Mouse (Mus musculus): Measurements from ENCODE around the gene Apol6. TPM values are rescaled to one million over a fixed set of nuclear protein-coding genes. Genes with fewer than 3 reads are reported as not detected.

Gene Apol6
- total and polyA plus RNA-seq, 3 experiments, result not detected

- H3K9me3 ChIP-seq (replicated peaks; ENCODE audit: low read length), result no peaks in the 10 kb centered on the region
- H3K9ac ChIP-seq (ENCODE audit: insufficient read depth, low read depth), result no peak overlapping the region
- no peaks in the 10 kb centered on the region for H3K79me2 ChIP-seq (replicated peaks; ENCODE audit: control insufficient read depth, extremely low read depth, insufficient read depth, poor library complexity, severe bottlenecking)
- H3K4me3 ChIP-seq (replicated peaks in 1 of 3; ENCODE audit: low read depth in 2 of 3, low read length in 2 of 3, poor library complexity in 1 of 3), result no peak overlapping the region
- no peaks in the 10 kb centered on the region for H3K4me1 ChIP-seq (ENCODE audit: control insufficient read depth in 1 of 2, insufficient read depth in 2 of 2)
- H3K4me2 ChIP-seq (ENCODE audit: insufficient read depth, low read depth, poor library complexity, severe bottlenecking), result no peak overlapping the region
- no peak for TF ChIP-seq UBTF (IDR thresholded peaks at IDR 0.05; ENCODE audit: low read depth, low read length)
- TF ChIP-seq SIN3A (IDR thresholded peaks at IDR 0.05; ENCODE audit: low read length), result no peak
- no peak for TF ChIP-seq BHLHE40 (IDR thresholded peaks at IDR 0.05; ENCODE audit: low read depth, low read length)
- no peak for TF ChIP-seq NRF1 (IDR thresholded peaks at IDR 0.05; ENCODE audit: low read depth, low read length)
- TF ChIP-seq CTCF (conservative IDR thresholded peaks at IDR 0.05 in 1 of 2, IDR thresholded peaks at IDR 0.05 in 1 of 2; ENCODE audit: low read depth in 2 of 2, low read length in 2 of 2), result peak; percentile 79 to 82
- peak; percentile 53 for TF ChIP-seq SMC3 (IDR thresholded peaks at IDR 0.05; ENCODE audit: low read depth, low read length)
- TF ChIP-seq RAD21 (IDR thresholded peaks at IDR 0.05; ENCODE audit: low read depth, low read length), result peak; percentile 51
- no peak for TF ChIP-seq MXI1 (IDR thresholded peaks at IDR 0.05; ENCODE audit: low read depth, low read length)
- no peak for TF ChIP-seq MEF2A (IDR thresholded peaks at IDR 0.05; ENCODE audit: borderline replicate concordance, low read depth, low read length)
- dilution Hi-C loops (cut with MboI; ENCODE audit: extremely low pct_ligation_motif_present, extremely low pct_unique_long_range_greater_than_20kb, low sequenced_read_pairs) (no loop called here), in situ Hi-C loops (cut with MboI; ENCODE audit: low pct_ligation_motif_present, low pct_unique_long_range_greater_than_20kb, low sequenced_read_pairs) (no loop called here)
- H3K27ac ChIP-seq (ENCODE audit: insufficient read depth, low read depth), result no peak overlapping the region
- peak; percentile 34 for DNase-seq (ENCODE audit: extremely low read depth)
- peaks cover 85% of the 10 kb centered on the region for H3K27me3 ChIP-seq (replicated peaks)
- no peaks in the 10 kb centered on the region for H3K36me3 ChIP-seq (replicated peaks in 1 of 2; ENCODE audit: control insufficient read depth in 1 of 2, insufficient read depth in 1 of 2, low read length in 1 of 2)
These were observed 15.1 kb upstream of the Apol6 start for GRCm38 (mm10) chr15:77029331-77029991.

DNA sequence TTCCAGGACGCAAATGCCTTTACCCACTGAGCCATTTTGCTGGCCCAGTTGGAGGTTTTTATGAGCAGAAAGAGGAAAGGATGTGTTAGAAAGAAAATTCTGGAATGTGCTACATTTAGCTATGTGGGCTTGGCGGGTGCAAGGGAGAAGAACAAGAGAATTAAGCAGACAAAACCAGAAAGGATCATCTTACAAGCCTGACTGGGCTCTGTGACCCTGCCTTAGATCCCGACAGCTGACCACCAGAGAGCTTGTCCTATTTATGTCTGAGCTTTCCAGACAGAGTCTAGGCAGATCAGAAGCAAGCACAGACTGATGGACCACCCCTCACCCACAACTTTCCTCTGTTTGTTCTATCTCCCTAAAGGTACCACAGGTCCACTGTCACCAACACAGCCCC lies 13.3 kb upstream of the Apol6 start:
- no peak for TF ChIP-seq TBP (conservative IDR thresholded peaks at IDR 0.05; ENCODE audit: low read depth, low read length)
- TF ChIP-seq UBTF (IDR thresholded peaks at IDR 0.05; ENCODE audit: low read depth, low read length), result no peak
- no peak for TF ChIP-seq BHLHE40 (IDR thresholded peaks at IDR 0.05; ENCODE audit: low read depth, low read length)
- no peak for TF ChIP-seq IRF4 (IDR thresholded peaks at IDR 0.05; ENCODE audit: low read depth, low read length)
- TF ChIP-seq ZNF384 (IDR thresholded peaks at IDR 0.05; ENCODE audit: low read depth, low read length), result no peak
- TF ChIP-seq NELFE (IDR thresholded peaks at IDR 0.05; ENCODE audit: low read depth, low read length), result no peak
- no peak for TF ChIP-seq HCFC1 (IDR thresholded peaks at IDR 0.05; ENCODE audit: low read depth, low read length)
- TF ChIP-seq SMC3 (IDR thresholded peaks at IDR 0.05; ENCODE audit: low read depth, low read length), result no peak
- no peak for TF ChIP-seq MXI1 (IDR thresholded peaks at IDR 0.05; ENCODE audit: low read depth, low read length)
- no peak for TF ChIP-seq ZMIZ1 (IDR thresholded peaks at IDR 0.05; ENCODE audit: low read depth, low read length)
- TF ChIP-seq RAD21 (IDR thresholded peaks at IDR 0.05; ENCODE audit: low read depth, low read length), result no peak
- TF ChIP-seq JUN (IDR thresholded peaks at IDR 0.05; ENCODE audit: insufficient read depth, low read depth, low read length), result no peak
- TF ChIP-seq MAX (IDR thresholded peaks at IDR 0.05; ENCODE audit: low read length), result no peak
- TF ChIP-seq ZC3H11A (IDR thresholded peaks at IDR 0.05; ENCODE audit: low read depth, low read length), result no peak
- Histone ChIP-seq H3K79me2 (replicated peaks; ENCODE audit: control insufficient read depth, extremely low read depth, insufficient read depth, poor library complexity, severe bottlenecking) (no peaks in the 10 kb centered on the region), H3K36me3 (replicated peaks in 1 of 2; ENCODE audit: control insufficient read depth in 1 of 2, insufficient read depth in 1 of 2, low read length in 1 of 2) (no peaks in the 10 kb centered on the region), H3K4me3 (replicated peaks in 1 of 3; ENCODE audit: low read depth in 2 of 3, low read length in 2 of 3, poor library complexity in 1 of 3) (no peak overlapping the region), H3K4me1 (ENCODE audit: control insufficient read depth in 1 of 2, insufficient read depth in 2 of 2) (0 out of 4 replicates have a peak, but pooled peaks cover 0 to 1% of the 10 kb centered on the region in 2 experiments), H3K9me3 (replicated peaks; ENCODE audit: low read length) (no peaks in the 10 kb centered on the region), H3K9ac (ENCODE audit: insufficient read depth, low read depth) (no peak overlapping the region), H3K27me3 (replicated peaks) (peaks cover 82% of the 10 kb centered on the region), H3K4me2 (ENCODE audit: insufficient read depth, low read depth, poor library complexity, severe bottlenecking) (no peak overlapping the region), H3K27ac (ENCODE audit: insufficient read depth, low read depth) (no peak overlapping the region)
- no peak for DNase-seq (ENCODE audit: extremely low read depth)
- dilution Hi-C loops (cut with MboI; ENCODE audit: extremely low pct_ligation_motif_present, extremely low pct_unique_long_range_greater_than_20kb, low sequenced_read_pairs), result no loop called here
- in situ Hi-C loops (cut with MboI; ENCODE audit: low pct_ligation_motif_present, low pct_unique_long_range_greater_than_20kb, low sequenced_read_pairs), result no loop called here

Data from CH12.LX (cell line).